Mouse (Mus musculus) embryonic facial prominence, embryonic 10.5 days (tissue): ENCODE measurements around the gene Adcy10. TPM values are rescaled to one million over a fixed set of nuclear protein-coding genes. Genes with fewer than 3 reads are reported as not detected.

Experiments
- DNase-seq: peaks from one replicate; pipeline ENCODE4 v3.0.0-alpha.2; 2017; ENCODE audit warnings: low spot score
- H3K27ac ChIP-seq: fragments of 300-500 bp; sonication (generic); replicated peaks from 2 replicates; pipeline ENCODE4 v1.5.1; 2016; ENCODE audit warnings: mild to moderate bottlenecking
- H3K27me3 ChIP-seq: fragments of 300-500 bp; sonication (generic); replicated peaks from 2 replicates; pipeline ENCODE4 v1.6.1; 2016; ENCODE audit warnings: low read depth, mild to moderate bottlenecking; ENCODE audit not compliant: poor library complexity, severe bottlenecking
- H3K36me3 ChIP-seq: fragments of 300-500 bp; sonication (generic); replicated peaks from 2 replicates; pipeline ENCODE4 v1.6.1; 2016; ENCODE audit warnings: mild to moderate bottlenecking, moderate library complexity
- H3K4me1 ChIP-seq: fragments of 300-500 bp; sonication (generic); 2 replicates; pipeline ENCODE4 v1.6.1; 2016
- H3K4me3 ChIP-seq: fragments of 300-500 bp; sonication (generic); 2 replicates; pipeline ENCODE4 v1.5.1; 2016; ENCODE audit warnings: mild to moderate bottlenecking, moderate library complexity
- H3K9me3 ChIP-seq: fragments of 300-500 bp; sonication (generic); 2 replicates; pipeline ENCODE4 v1.6.1; 2016; ENCODE audit warnings: mild to moderate bottlenecking
- WGBS: fragments of 180-500 bp; shearing (Covaris S2); methylation state at CpG from one replicate; pipeline ENCODE4 v1.1.7; 2016; 5-methylcytosine and 5-hydroxymethylcytosine counted together
- polyA plus RNA-seq: library from polyadenylated mRNA; unstranded; fragments of >200 nt; fragmentation: Nextera tagmentation; extraction: Ambion mirVana; gene quantifications from 2 replicates; pipeline ENCODE4 v1.2.1, GENCODE M21; 2016

Gene Adcy10
- polyA plus RNA-seq, 1 experiment from 2014 or later, result not detected

- H3K27ac ChIP-seq, result no peak overlapping the region
- no peaks in the 10 kb centered on the region for H3K9me3 ChIP-seq
- H3K27me3 ChIP-seq, result no peaks in the 10 kb centered on the region
- H3K4me1 ChIP-seq, result no peaks in the 10 kb centered on the region
- DNase-seq, result no peak
- H3K36me3 ChIP-seq, result no peaks in the 10 kb centered on the region
- no peak overlapping the region for H3K4me3 ChIP-seq
Measured at GRCm38 (mm10) chr1:165468971-165469370, 16.0 kb upstream of the Adcy10 start.

GRCm38 (mm10) chr1:165469717-165470116, 15.3 kb upstream of the Adcy10 start:
- H3K4me3 ChIP-seq, result no peak overlapping the region
- no peak overlapping the region for H3K27ac ChIP-seq
- H3K36me3 ChIP-seq, result no peaks in the 10 kb centered on the region
- no peak for DNase-seq
- H3K27me3 ChIP-seq, result no peaks in the 10 kb centered on the region
- no peaks in the 10 kb centered on the region for H3K4me1 ChIP-seq
- H3K9me3 ChIP-seq, result no peaks in the 10 kb centered on the region

- no peak for DNase-seq
- Histone ChIP-seq H3K36me3 (no peaks in the 10 kb centered on the region), H3K27ac (no peak overlapping the region), H3K4me1 (no peaks in the 10 kb centered on the region), H3K27me3 (no peaks in the 10 kb centered on the region), H3K9me3 (no peaks in the 10 kb centered on the region), H3K4me3 (no peak overlapping the region)
- 90% methylated on average over 1 of the region's 1 CpGs for WGBS
Measured at GRCm38 (mm10) chr1:165471490-165471889, 13.5 kb upstream of the Adcy10 start.

- WGBS, result 89% methylated on average over 2 of the region's 2 CpGs
- H3K27me3 ChIP-seq, result no peaks in the 10 kb centered on the region
- H3K9me3 ChIP-seq, result no peaks in the 10 kb centered on the region
- no peak overlapping the region for H3K27ac ChIP-seq
- DNase-seq, result no peak
- peaks cover under 1% of the 10 kb centered on the region; the same call in 1 of the 2 replicates for H3K36me3 ChIP-seq
- H3K4me1 ChIP-seq, result no peaks in the 10 kb centered on the region
- H3K4me3 ChIP-seq, result no peak overlapping the region
Measured at GRCm38 (mm10) chr1:165486108-165486507, 1.1 kb downstream of the Adcy10 start.

GRCm38 (mm10) chr1:165489197-165489596, 4.2 kb downstream of the Adcy10 start:
- Histone ChIP-seq H3K9me3 (no peaks in the 10 kb centered on the region), H3K27me3 (no peaks in the 10 kb centered on the region), H3K36me3 (no peaks in the 10 kb centered on the region), H3K4me3 (no peak overlapping the region), H3K27ac (no peak overlapping the region), H3K4me1 (no peaks in the 10 kb centered on the region)
- WGBS, result 84% methylated on average over 4 of the region's 4 CpGs
- DNase-seq, result no peak

- Histone ChIP-seq H3K36me3 (no peaks in the 10 kb centered on the region), H3K27ac (no peak overlapping the region), H3K9me3 (no peaks in the 10 kb centered on the region), H3K4me1 (peaks cover 10% of the 10 kb centered on the region), H3K4me3 (no peak overlapping the region), H3K27me3 (no peaks in the 10 kb centered on the region)
- 58% methylated on average over 3 of the region's 3 CpGs for WGBS
- no peak for DNase-seq
Measured at GRCm38 (mm10) chr1:165498856-165499255, 13.9 kb downstream of the Adcy10 start.

GRCm38 (mm10) chr1:165503307-165504024, 18.5 kb downstream of the Adcy10 start:
- Histone ChIP-seq H3K9me3 (no peaks in the 10 kb centered on the region), H3K4me1 (peaks cover 12% of the 10 kb centered on the region), H3K36me3 (no peaks in the 10 kb centered on the region), H3K27ac (no peak overlapping the region; the same call in 1 of the 2 replicates), H3K27me3 (no peaks in the 10 kb centered on the region), H3K4me3 (no peak overlapping the region)
- WGBS, result 44% methylated on average over 10 of the region's 10 CpGs
- peak; percentile 41 for DNase-seq

GRCm38 (mm10) chr1:165506303-165506702, 21.3 kb downstream of the Adcy10 start:
- Histone ChIP-seq H3K9me3 (no peaks in the 10 kb centered on the region), H3K4me3 (no peak overlapping the region), H3K36me3 (no peaks in the 10 kb centered on the region), H3K27me3 (no peaks in the 10 kb centered on the region), H3K4me1 (peaks cover 12% of the 10 kb centered on the region), H3K27ac (no peak overlapping the region)
- no peak for DNase-seq
- 88% methylated on average over 6 of the region's 6 CpGs for WGBS

GRCm38 (mm10) chr1:165510161-165510560, 25.2 kb downstream of the Adcy10 start:
- no peaks in the 10 kb centered on the region for H3K36me3 ChIP-seq
- WGBS, result 88% methylated on average over 6 of the region's 6 CpGs

GRCm38 (mm10) chr1:165520716-165521115, 35.7 kb downstream of the Adcy10 start:
- H3K27ac ChIP-seq, result no peak overlapping the region
- H3K36me3 ChIP-seq, result no peaks in the 10 kb centered on the region
- no peak overlapping the region for H3K4me3 ChIP-seq
- DNase-seq, result no peak
- no peaks in the 10 kb centered on the region for H3K4me1 ChIP-seq
- no peaks in the 10 kb centered on the region for H3K27me3 ChIP-seq
- H3K9me3 ChIP-seq, result no peaks in the 10 kb centered on the region
- 91% methylated on average over 7 of the region's 7 CpGs for WGBS

More at GRCm38 (mm10) chr1:165510161-165510560, 25.2 kb downstream of the Adcy10 start:
- no peak for DNase-seq
- Histone ChIP-seq H3K4me3 (no peak overlapping the region), H3K27ac (no peak overlapping the region), H3K4me1 (no peaks in the 10 kb centered on the region), H3K9me3 (no peaks in the 10 kb centered on the region), H3K27me3 (no peaks in the 10 kb centered on the region)

GRCm38 (mm10) chr1:165536079-165536675, 51.2 kb downstream of the Adcy10 start:
- no peak overlapping the region for H3K27ac ChIP-seq
- 71% methylated on average over 12 of the region's 12 CpGs for WGBS
- no peaks in the 10 kb centered on the region for H3K36me3 ChIP-seq
- no peak overlapping the region for H3K4me3 ChIP-seq
- H3K4me1 ChIP-seq, result no peaks in the 10 kb centered on the region
- no peak for DNase-seq
- no peaks in the 10 kb centered on the region for H3K9me3 ChIP-seq
- H3K27me3 ChIP-seq, result no peaks in the 10 kb centered on the region

GRCm38 (mm10) chr1:165537241-165537807, 52.3 kb downstream of the Adcy10 start:
- no peak for DNase-seq
- Histone ChIP-seq H3K9me3 (no peaks in the 10 kb centered on the region), H3K27me3 (no peaks in the 10 kb centered on the region), H3K4me3 (no peak overlapping the region), H3K27ac (no peak overlapping the region), H3K36me3 (no peaks in the 10 kb centered on the region), H3K4me1 (no peaks in the 10 kb centered on the region)
- WGBS, result 71% methylated on average over 5 of the region's 5 CpGs

GRCm38 (mm10) chr1:165556711-165557110, 71.7 kb downstream of the Adcy10 start:
- WGBS, result 72% methylated on average over 2 of the region's 2 CpGs
- no peak for DNase-seq
- no peaks in the 10 kb centered on the region for H3K27me3 ChIP-seq

More at GRCm38 (mm10) chr1:165556711-165557110, 71.7 kb downstream of the Adcy10 start:
- Histone ChIP-seq H3K4me1 (no peaks in the 10 kb centered on the region), H3K36me3 (no peaks in the 10 kb centered on the region), H3K27ac (no peak overlapping the region), H3K4me3 (no peak overlapping the region), H3K9me3 (peaks cover 7% of the 10 kb centered on the region)
